Mouse (Mus musculus) c-Kit-positive CD71-positive TER-119-negative erythroid progenitor cells, embryonic 14.5 days (primary cell): ENCODE data around the gene Prr29.
"Not testable (repeated sequence)": the region's sequence is repeated elsewhere in the genome, so short reads cannot be mapped to it uniquely, and the experiment has no call there.

Experiments used
- DNase-seq: peaks from one replicate; pipeline ENCODE4 v3.0.0-alpha.2; 2013; ENCODE audit warnings: low read depth

The Prr29 gene

DNA sequence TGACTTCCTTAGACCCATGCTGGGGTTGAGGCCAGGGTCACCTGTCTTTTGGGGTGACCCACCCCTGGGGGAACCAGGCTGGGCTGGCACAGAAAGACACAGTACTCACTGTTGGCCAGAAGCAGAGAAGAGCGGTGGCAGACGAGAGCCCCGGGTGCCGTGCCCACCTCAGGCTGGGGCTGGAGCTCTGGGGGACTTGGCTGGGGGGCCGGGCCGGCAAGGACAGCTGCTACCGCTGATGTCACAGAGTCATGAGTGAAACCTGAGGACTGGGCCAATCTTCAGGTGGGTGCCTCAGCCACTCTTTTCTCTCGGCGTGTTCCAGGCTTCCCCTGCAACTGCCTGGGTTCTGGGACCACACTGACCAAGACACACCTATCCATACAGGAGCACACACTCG lies at the start of gene Prr29:
Gene Prr29 (plus strand): TSS at position 107 of the 400 bp plus-strand sequence.
- DNase-seq = no peak

DNA sequence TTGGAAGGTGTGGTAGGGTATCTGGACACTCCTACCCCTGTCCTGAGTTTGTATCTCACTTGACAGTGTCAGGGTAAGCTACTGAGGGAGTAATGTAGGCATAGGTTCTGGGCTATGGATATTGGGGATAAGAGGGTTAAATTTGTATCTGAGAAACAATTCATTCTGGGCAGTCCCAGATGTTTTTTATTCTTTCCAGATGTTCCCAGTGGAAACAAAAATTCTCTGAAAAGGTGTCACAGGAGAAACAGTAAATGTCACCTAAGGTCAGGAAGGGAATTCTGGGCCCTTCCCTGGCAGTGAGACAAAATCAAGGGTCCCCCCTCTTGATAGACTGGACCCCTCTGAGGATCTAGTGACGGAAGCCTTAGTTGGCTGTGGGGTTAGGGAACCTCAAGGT lies 48.9 kb upstream of the Prr29 start:
- no peak for DNase-seq

DNA sequence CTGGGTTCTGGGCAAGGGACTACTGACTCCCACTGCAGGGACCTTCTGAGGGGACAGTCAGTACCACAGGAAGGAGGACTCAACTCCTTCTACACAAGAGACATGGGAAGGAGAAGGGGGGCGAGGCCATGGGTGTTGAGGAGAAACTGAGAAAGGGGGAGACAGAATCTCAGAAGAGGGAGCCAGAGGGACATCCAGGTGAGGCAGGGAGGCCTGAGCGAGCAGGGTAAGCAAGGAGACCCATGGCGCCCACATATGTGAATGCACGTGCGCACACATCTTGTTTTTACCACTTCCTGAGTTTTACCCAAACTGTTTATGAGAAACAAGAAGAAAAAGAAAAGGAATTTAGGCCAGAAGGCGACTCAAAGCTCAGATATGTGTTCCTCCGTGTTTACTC lies 47.5 kb upstream of the Prr29 start:
- DNase-seq = no peak

DNA sequence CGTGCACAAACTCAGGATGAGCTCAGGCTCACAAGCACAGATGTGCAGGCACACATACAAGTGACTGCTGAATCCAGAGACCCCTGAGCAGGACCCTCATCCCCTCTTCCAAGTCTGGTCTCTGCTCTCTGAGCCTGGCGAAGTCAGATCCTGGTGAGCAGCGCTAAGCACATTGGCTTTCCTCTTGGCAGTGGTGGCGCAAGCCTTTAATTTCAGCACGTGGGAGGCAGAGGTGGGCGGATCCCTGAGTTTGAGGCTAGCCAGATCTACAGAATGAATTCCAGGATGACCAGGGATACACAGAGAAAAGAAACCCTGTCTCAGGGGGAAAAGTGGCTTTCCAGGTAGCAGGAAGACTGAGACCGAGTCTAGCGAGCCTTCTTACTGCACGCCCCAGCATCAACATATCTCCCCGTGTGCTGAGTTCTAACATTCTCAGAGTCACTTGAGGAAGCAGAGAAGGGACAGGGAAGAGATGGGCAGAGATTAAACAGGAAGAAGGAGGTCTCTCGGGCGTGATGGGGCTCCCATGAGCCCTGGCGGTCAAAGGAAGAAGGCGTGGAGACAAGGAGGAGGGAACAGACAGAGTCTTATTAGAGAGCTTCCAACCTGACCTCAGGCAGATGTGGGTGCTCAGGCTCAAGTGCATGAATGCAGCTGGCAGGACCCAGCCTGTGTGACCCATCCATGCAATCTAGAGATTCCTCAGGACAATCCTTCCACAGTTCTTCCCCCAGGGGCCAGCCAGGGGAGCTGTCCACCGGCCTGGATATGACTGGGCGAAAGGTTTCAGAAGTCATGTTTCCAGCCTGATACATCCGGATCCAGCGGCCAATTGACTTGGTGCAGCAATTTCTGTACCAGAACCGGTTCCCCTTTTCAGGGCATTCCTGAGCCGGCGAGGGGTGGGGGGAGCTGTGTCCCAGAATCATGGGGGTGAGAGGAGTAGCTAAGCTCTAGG lies 46.6 kb upstream of the Prr29 start:
- no peak for DNase-seq

DNA sequence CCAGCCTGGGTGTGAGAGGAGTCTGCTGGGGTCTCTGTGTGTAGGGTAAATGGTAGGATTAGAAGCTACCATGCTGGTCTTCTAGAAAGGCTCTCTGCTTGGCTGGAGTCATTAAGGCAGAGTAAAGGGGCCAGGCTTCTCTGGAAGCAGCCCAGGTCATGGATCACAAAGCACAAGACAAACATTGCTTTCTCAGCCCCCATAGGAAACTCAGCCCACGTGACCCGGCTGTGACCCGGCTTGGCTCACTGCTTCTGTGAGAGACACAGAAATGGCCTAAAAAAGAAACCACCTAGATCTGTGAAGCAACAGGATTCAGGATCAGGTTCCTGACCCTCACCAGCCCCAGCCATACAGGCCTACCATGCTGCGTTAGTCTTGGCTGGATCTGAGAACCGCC lies 40.4 kb upstream of the Prr29 start:
- no peak for DNase-seq

DNA sequence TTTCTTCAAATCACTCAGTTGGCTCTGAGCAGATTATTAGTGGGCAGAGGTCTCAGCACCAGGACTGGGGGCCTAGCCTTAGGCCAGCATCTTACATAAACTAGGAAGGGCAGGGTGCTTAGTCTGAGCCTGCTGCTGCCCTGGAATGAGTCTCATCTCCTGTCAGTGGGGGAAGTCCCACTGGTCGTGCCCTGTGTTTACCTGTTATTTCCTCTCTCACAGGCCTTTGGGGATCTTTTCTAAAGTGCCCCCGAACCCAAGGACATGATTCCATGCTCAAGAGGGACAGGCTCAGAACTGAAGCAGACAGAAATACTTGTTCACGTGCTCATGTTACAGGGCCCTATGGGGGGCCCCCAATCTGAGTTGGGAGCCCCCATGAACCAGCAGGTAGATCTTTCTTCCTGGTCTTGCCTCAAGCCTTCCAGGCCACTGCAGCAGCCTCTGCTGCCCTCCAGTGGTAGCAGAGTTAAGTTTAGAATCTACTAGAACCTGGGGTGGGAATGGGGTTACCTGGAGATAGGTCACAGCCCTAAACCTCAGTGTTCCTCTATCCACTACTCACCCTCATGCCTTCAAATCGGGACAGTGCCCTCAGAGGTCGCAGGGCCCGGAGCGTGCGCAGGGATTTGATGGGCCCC lies 39.6 kb upstream of the Prr29 start:
- no peak for DNase-seq

DNA sequence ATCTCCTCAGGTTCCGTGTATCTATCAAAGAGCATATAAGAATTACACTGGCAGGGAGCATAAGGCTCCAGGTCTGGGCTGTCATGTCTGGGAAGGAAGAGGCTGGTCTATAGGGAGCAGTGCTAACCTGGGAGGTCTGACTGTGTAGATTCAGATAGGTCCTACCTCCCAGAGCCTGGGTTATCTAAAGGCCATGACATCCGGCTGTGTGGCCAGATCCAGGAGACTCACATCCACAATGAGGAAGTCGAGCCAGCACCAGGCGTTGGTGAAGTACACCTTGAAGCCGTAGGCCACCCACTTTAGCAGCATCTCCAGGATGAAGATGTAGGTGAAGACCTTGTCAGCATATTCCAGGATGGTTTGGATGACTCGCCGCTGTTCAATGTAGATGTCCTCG lies 38.8 kb upstream of the Prr29 start:
- DNase-seq = no peak

DNA sequence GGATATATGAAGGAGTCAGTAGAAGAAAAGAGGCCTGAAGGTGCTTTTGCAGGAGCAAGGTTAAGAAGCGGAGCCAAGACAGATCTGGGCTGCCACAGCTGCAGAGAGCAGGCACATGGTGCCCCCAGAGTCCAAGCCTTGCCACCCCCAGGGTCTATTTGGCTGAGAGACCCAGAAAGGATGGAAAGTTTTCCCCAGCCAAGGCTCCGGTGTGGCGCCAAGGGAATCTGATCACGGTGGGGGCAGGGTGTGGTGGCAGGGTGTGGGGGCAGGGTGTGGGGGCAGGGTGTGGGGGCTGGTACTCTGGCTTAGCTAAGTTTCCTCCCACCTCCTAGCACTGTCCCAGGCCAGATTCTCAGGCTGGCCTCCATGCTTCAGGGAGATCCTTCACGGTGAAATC lies 36.8 kb upstream of the Prr29 start:
- DNase-seq = no peak

DNA sequence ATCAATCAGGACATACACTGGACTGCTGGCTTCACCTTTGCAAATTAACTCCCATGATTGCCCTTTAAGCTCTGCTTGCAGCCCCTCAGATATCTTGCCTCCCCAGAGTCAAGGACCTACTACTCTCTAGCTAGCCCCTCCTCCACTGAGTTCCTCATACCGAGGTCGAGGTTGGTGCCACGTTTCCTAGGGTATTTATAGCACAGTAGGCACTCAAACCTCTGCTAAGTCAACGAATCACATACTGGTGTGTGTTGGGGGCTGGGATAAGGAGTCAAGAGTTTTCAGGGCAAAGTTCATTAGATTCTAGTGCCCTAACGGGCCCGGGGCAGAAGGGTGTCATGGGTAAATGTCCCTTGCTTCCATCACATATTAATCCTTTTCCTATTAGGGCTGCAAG lies 36.1 kb upstream of the Prr29 start:
- no peak for DNase-seq

DNA sequence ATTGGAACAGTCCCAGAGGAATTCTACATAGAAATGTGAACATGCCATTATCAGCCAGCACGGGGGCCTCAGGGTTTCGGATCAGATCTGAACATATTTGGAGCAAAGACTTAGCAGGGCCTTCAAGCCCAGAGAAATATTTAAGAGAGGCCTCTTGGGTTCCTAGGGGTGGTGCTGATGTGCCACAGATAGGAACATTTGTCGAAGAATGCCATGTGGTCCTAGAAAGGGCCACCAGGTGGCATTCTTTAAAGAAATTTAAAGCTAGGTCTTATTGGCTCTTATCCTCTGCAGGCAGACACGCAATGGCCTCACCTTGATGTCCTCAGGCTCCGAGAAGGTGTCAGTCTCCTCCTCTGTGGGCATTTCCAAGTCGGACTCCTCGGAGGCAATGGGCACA lies 35.6 kb upstream of the Prr29 start:
- DNase-seq = peak; percentile 22

DNA sequence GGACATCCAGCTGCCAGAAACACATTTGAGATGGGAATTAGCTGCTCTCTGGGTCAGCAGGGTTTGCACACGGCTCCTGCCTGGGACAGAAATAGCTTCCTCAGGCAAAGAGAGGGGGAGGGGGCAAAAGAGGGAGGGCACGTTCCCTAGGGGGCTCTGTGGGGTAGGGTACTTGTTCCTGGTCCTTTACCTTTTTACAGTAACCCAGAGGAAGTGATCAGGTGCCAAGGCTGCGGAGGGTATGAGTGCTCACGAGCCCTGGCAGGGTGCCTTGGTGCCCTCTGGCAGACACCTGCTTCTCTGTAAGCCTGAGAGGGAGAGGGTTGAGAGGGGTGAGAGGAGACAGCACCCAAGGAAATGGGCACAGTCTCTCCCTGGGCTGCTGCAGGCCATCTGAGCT lies 32.8 kb upstream of the Prr29 start:
- no peak for DNase-seq

DNA sequence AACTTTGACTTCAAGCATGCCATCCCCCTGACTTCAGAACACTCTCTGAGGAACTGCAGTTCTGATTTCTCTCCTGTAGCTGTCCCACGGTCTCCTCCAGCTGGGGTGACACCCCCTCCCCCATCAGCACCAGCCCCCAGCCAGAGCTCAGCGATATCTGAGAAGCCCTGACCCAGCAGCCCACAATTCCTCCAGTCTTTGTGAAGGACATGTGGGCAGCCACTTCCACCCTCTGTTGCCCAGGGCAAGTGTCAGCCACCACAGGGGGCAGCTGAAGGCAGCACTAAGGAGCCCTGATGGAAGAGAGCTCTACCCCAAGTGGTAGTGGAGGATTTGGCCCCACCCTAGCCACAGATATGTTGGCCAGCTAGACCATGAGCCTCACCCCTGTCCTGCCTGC lies 31.2 kb upstream of the Prr29 start:
- no peak for DNase-seq

DNA sequence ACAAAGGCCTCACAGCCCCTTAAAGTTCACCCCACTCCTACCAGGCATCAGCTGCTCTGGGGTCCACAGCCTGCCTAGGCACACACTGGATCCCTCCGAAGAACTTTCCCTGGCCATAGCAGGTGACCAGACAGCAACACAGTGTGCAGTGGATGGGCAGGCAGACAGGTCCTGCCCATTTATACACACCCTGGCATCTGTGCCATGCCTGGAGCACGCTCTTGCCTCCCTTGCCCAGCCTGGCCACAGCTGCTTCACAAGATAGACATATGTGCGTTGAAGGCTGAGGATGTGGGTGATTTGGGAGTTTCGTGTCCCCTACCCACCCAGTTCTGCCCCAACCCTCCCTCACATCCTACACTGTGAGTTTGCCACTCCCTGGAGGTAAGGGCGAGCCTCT lies 27.2 kb upstream of the Prr29 start:
- no peak for DNase-seq

DNA sequence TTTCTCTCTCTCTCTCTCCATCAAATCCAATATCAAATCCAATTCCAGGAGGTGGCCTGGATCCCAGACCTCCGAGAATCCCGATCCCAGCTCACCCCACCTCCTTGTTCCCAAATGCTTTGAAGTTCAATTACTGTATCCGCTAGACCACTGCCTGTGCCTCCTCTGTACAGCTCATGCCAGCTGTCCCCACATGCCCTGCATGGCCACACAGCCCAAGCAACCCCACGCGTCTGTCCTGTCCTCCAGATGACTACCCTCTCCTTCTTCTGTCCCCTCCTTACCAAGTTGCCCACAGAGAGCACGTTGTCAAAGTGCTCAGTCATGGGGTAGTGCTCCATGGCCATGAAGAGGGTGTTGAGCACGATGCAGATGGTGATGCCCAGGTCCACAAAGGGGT lies 26.4 kb upstream of the Prr29 start:
- no peak for DNase-seq

DNA sequence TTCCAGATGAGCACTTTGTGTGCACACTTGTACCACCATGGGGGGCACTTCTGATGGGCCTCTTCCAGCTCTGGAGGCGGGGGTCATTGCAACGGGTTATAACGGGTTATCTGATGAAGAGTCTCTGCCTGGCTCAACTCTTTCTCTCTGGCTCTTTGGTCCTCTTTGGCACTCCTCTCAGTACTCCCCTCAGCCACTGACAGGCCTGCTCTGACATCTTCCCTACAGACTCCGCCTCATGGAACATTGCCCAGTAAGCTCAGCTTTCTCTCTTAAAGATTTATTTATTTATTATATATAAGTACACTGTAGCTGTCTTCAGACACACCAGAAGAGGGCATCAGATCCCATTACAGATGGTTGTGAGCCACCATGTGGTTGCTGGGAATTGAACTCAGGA lies 25.9 kb upstream of the Prr29 start:
- DNase-seq = not testable (repeated sequence)

DNA sequence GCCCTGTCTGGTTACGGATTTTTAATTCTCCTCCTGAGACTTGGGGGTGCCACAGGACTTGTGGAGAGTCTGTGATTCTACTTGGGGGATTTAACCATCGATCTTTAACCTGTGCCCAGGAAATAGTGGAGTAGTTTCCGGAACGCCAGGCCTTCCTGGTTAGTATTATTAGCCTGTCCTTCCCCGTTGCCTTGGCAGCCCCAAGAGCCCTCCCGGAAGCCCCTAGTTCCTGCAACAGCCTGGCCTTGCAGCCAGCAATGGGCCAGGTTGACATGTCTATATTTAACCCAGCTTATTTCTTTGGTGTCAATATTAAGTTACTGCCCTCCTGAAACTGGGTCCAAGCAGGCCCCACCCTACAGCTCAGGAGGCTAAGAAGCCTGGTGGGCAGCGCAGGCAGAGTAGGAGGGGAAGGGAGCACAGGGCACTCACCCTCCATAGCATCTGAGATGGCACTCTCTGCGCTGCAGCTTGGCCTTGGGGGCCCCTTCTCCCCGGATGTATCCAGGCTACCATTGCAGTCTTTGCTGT lies 24.2 kb upstream of the Prr29 start:
- DNase-seq = no peak

DNA sequence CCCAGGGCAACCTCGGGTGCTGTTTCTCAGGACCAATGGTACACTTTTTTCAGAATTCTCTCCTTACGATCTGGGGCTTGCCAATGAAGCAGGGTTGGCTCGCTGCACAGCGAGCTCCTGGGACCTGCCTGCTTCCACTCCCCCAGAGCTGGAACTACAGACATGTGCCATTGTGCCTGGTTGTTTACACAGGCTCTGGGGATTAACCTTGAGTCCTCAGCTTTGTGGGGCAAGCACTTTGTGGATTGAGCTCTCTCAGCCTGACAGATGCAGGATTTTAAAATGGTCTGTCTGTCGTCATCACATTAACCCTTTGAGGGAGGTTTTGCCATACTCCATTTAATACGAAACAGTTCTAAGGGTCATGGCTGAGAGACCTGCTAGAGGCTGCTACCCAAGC lies 20.4 kb upstream of the Prr29 start:
- no peak for DNase-seq

DNA sequence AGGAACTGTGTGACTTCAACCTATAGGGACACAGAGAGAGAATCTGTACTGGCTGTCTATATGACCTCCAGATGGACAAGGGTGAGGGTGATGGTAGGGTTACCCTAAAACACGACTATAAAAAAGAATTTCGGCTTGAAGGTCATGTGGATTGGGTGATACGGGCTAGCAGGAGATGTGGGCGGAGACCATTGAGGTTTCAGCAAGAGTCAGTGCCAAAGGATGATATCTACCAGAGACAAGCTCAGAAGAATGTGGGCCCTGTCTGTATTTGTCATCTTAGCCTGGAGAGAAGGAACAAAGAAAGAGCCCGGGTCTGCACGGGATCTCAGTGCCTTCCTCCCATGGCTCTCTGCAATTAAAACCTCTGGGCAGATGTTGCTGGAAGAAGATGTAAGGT lies 15.5 kb upstream of the Prr29 start:
- DNase-seq = no peak

DNA sequence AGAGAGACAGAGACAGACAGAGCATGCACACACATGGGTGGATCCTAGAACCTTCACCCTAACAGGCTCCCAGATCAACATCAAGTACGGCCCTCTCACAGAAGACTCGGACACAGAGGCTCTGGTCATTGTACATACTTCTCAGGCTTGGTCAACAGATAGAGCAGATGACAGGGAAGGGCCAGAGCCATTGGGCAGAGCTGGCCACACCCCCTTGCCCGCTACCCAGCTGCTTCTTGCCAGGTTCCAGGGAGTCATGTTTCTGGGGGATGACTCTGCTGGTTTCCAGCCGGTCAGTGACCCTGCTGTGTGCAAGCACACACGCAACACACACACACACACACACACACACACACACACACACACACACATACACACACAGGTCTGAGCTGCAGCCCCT lies 14.4 kb upstream of the Prr29 start:
- DNase-seq = no peak

DNA sequence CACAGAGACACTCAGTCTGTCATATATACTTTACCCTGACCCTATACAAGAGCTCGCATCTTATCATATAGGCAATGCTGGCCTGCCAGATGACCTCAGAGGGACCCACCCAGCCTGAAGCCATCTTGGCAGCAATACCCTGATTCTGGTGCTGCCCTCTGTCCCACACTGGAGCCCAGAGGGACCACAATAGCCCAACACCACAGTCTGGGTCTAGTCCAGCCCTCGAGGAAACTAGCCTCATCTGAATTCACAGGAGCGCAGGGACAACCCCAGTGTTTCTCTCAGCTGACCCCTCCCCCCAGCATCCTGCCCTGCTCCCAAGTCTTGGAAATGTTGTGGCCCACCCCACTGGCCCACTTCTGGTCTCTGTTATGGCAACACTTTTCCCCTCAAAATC lies 14.0 kb upstream of the Prr29 start:
- no peak for DNase-seq

DNA sequence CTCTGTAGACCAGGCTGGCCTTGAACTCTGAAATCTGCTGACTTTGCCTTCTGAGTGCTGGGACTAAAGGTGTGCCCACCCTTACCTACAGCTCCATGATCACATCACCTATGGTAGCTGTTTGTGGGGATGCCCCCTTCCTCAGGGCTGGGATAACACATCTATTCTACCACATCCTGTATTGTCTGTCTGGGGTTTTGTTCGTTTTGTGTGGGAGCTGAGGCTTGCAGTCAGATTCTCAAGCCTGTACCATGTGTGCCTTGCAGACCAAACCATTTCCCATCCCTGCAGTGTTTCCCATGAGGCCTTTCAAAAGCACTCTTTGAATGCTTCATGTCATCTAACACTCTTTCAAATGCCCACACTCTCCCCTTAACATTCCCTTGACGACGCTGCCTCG lies 13.3 kb upstream of the Prr29 start:
- no peak for DNase-seq

DNA sequence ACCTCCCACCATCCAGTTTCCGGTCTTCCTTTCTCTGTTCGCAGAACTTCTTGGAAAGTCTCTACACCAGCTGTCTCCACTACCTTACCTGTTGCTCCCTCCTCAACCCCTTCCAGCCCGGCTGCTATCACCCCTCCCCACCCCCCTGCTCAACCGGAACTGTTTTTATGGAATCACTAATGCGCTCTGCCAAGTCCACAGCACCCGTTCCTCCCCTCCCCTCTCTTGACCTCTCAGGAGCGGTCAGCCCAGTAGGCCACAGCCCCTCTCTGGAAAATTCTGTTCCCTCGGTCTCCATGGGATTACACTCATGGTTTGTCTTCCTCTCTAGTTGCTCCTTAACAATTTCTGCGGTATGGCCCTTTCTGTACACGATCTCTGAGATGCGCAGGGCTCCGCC lies 12.1 kb upstream of the Prr29 start, which contains the start of gene Scn4a:
Gene Scn4a (minus strand): TSS at position 101 of the 400 bp plus-strand sequence.
- DNase-seq = no peak

DNA sequence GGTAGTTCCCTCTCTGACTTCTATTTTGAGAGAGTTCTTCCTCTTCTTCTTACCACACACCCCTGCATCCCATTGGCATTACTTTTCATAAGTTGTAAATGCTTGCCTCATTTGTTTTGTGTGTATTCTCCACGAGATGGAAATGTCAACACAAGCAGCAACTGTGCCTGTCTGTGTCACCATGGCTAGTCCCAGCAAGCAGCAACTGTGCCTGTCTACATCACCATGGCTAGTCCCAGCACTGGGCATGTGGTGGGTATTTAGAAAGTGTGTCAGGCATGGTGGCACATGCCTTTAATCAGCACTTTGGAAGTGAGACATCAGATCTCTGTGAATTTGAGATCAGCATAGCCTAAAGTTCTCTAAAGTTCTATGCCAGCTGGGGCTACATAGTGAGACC lies 11.1 kb upstream of the Prr29 start:
- no peak for DNase-seq
